Mouse (Mus musculus) CD4-positive naive resting alpha-beta T cell, adult 76 days (primary cell): ENCODE measurements around the gene Prss1. TPM values are rescaled to one million over a fixed set of nuclear protein-coding genes. Genes with fewer than 3 reads are reported as not detected.

Source experiments
- total RNA-seq: library from RNA; stranded (reverse); gene quantifications from one replicate; pipeline ENCODE4 v1.2.4, GENCODE M21; 2023

Gene Prss1
- total RNA-seq: not detected

DNA sequence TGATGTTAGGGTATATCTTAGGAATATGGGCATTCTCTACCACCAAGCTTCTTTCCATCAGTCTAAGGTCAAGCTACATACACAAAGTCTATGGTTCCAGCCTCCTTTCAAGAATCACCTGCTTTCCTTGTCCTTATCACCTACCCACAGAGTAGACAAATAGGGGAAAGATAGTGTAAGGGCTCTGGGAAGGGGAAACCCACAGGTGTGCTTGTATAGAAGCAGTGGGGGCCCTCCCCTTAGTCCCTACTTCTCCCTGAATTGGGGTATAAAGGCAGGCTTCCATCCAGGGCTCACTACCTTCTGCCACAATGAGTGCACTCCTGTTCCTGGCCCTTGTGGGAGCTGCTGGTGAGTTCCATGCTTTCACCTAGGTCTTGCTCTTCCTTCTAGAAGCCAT lies at the start of gene Prss1:
Prss1 (plus strand) TSS at position 301 of the 400 bp plus-strand sequence.

DNA sequence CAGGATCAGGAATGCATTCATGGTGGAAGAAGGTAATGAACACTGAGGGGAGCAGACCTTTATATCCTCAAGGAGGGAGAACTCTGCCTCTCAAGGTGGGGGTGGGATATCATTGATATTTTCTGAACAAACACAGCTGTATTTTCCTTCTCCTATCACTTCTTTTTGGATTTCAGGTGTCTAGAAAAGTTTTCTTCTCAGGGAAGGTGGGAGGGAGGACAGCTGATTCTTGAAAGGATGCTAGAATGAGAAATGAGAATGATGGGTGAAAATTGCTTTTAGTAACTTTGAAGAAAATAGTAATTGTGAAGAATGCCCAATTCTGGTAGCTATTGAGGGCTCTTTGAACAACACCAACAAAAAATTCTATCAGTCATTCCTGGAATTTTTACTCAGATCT lies 12.7 kb upstream of the Prss1 start, which contains the start of gene Gm10334:
Gm10334 (minus strand) TSS at position 101 of the 400 bp plus-strand sequence.

Other genes starting within 250 kb of the Prss1 start
- 1.5 TPM for gene Try4, start 156.7 kb upstream of the Prss1 start, total RNA-seq
- gene Try5, start 142.1 kb upstream of the Prss1 start, total RNA-seq: 1.8 TPM
- gene Try10, start 104.8 kb upstream of the Prss1 start, total RNA-seq: not detected
- not detected for gene Prss3, start 81.3 kb upstream of the Prss1 start, total RNA-seq
- not detected for gene Gm5771, start 66.6 kb upstream of the Prss1 start, total RNA-seq
- gene Gm10334, start 12.8 kb upstream of the Prss1 start, total RNA-seq: not detected
- gene Prss2, start 62.9 kb downstream of the Prss1 start, total RNA-seq: not detected
- 40.0 TPM for gene Ephb6, start 146.6 kb downstream of the Prss1 start, total RNA-seq
- not detected for gene Trpv6, start 177.5 kb downstream of the Prss1 start, total RNA-seq
- gene Trpv5, start 221.8 kb downstream of the Prss1 start, total RNA-seq: not detected
- gene Llcfc1, start 225.5 kb downstream of the Prss1 start, total RNA-seq: not detected
- 4.6 TPM for gene Kel, start 245.4 kb downstream of the Prss1 start, total RNA-seq